Mouse (Mus musculus) cortical plate, adult 2 months (tissue): Measurements from ENCODE around the gene Hhat.

Experiments
- CTCF ChIP-seq: fragments of 200-500 bp; IDR thresholded peaks from 2 replicates; pipeline ENCODE4 v1.5.1; 2011; ENCODE audit warnings: mild to moderate bottlenecking, control low read depth, low read length; ENCODE audit not compliant: insufficient read depth; ENCODE audit errors: extremely low read depth
- POLR2A ChIP-seq: fragments of 200-500 bp; IDR thresholded peaks from 2 replicates; pipeline ENCODE4 v1.6.1; 2011; ENCODE audit warnings: mild to moderate bottlenecking, low read length, control low read depth; ENCODE audit not compliant: insufficient read depth; ENCODE audit errors: extremely low read depth

DNA sequence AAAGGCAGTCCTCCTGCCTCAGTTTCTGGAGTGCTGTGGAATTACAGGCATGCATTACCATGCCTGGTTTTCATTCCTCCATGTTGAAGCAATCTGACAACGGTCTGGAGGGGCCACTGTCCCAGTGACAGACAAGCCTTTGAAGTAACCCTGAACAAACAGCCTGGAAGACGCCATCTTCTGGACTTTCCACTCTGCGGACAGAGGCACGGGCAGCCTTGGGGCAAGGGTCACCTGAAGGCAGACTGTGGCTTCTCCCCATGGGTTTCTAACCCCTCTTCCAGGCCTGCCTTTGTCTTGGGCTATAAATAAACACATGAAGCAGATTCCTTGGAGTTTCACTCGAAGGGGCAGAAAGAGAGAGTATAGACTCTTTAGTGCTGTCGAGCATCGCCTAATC, 167.5 kb downstream of the Hhat start:
- no peak for TF ChIP-seq POLR2A
- TF ChIP-seq CTCF: no peak
